In genomic region chr8:79650158-79650814, GRCm38 (mm10) we compare ENCODE assay signal across 8 mouse cellular contexts. TPM values are rescaled to one million over a fixed set of nuclear protein-coding genes. Genes with fewer than 3 reads are reported as not detected.
DNase-seq lines count a peak whose midpoint lies in the region.

No protein-coding gene starts in this region.

- DNase-seq in heart, postnatal 4 days, result peak; percentile 24
- DNase-seq in heart, adult 8-10 months (ENCODE audit: low spot score), result no peak
- DNase-seq in 416B (ENCODE audit: low read depth), result peak; percentile 69
- DNase-seq in WW6 (ENCODE audit: low read depth, low spot score), result peak; percentile 47
- DNase-seq in lung, postnatal 10 days, result peak; percentile 41
- no peak for DNase-seq in adipocyte (ENCODE audit: low spot score)
- DNase-seq in urinary bladder, postnatal 25 days (ENCODE audit: low spot score), result no peak
- no peak for DNase-seq in layer of hippocampus, adult 9-11 months

RNA-seq across cellular contexts. Expression of gene Otud4, which starts 10.9 kb away (rescaled TPM):
- 10 to 100 TPM; 44.6 to 50.3 TPM for total RNA-seq in heart, postnatal 4 days (2021)
- total RNA-seq in heart, adult 8-10 months (2022), result 10 to 100 TPM; 44.8 to 53.7 (median 46.0) TPM

Comparison
In these comparisons a context has a peak if more than half of its experiments do, and no peak if none do; other contexts are left out.
1. DNase-seq: peak in heart, postnatal 4 days (single experiment), 416B (single experiment), WW6 (single experiment) and lung, postnatal 10 days (single experiment); none in heart, adult 8-10 months (single experiment), adipocyte (single experiment), urinary bladder, postnatal 25 days (single experiment) and layer of hippocampus, adult 9-11 months (single experiment).